Mouse (Mus musculus): ENCODE results near the gene Dynlt1f. TPM values are rescaled to one million over a fixed set of nuclear protein-coding genes. Genes with fewer than 3 reads are reported as not detected.
"Not testable (repeated sequence)": the region's sequence is repeated elsewhere in the genome, so short reads cannot be mapped to it uniquely, and the experiment has no call there.

Dynlt1f gene
- polyA plus RNA-seq, 1 experiment: 10.5 TPM

DNA sequence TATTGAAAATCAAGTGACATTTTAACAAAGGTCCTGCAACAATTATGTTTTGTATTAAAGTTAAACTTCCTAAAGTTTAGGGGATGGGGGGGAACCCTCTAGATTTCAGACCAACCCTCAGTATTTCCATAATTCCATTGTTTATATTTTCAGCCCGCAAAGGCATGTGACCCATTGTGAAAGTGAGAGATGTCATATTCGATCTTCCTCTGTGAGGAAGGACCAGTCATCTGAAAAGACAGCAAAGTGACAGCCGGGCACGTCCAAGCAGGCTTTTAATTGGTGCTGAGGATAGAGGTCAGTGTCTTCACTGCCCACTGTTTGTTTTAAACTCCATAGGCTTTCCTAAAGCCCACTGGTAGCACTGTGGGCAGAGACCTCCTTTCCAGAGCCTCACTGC, 26.0 kb upstream of the Dynlt1f start:
- H3K9me3 ChIP-seq; H3K27me3 ChIP-seq (replicated peaks): not testable (repeated sequence)

GRCm38 (mm10) chr17:6678063-6678462, 22.4 kb upstream of the Dynlt1f start:
- H3K27me3 ChIP-seq (replicated peaks); H3K4me1 ChIP-seq; H3K9me3 ChIP-seq; H3K4me3 ChIP-seq (replicated peaks); H3K36me3 ChIP-seq (replicated peaks; ENCODE audit: low read length): not testable (repeated sequence)

More for the DNA sequence above, 26.0 kb upstream of the Dynlt1f start:
- not testable (repeated sequence) for H3K36me3 ChIP-seq (replicated peaks; ENCODE audit: low read length); H3K4me3 ChIP-seq (replicated peaks); H3K4me1 ChIP-seq

GRCm38 (mm10) chr17:6674297-6674696, 18.6 kb upstream of the Dynlt1f start:
- not testable (repeated sequence) for H3K4me1 ChIP-seq; H3K27me3 ChIP-seq (replicated peaks); H3K9me3 ChIP-seq; H3K4me3 ChIP-seq (replicated peaks); H3K36me3 ChIP-seq (replicated peaks; ENCODE audit: low read length)

GRCm38 (mm10) chr17:6668522-6668921, 12.8 kb upstream of the Dynlt1f start:
- H3K27me3 ChIP-seq (replicated peaks); H3K4me1 ChIP-seq; H3K4me3 ChIP-seq (replicated peaks); H3K9me3 ChIP-seq; H3K36me3 ChIP-seq (replicated peaks; ENCODE audit: low read length): not testable (repeated sequence)

- not testable (repeated sequence) for H3K4me1 ChIP-seq; H3K36me3 ChIP-seq (replicated peaks; ENCODE audit: low read length); H3K27me3 ChIP-seq (replicated peaks)
These were observed 9.7 kb upstream of the Dynlt1f start for GRCm38 (mm10) chr17:6665389-6665788.

DNA sequence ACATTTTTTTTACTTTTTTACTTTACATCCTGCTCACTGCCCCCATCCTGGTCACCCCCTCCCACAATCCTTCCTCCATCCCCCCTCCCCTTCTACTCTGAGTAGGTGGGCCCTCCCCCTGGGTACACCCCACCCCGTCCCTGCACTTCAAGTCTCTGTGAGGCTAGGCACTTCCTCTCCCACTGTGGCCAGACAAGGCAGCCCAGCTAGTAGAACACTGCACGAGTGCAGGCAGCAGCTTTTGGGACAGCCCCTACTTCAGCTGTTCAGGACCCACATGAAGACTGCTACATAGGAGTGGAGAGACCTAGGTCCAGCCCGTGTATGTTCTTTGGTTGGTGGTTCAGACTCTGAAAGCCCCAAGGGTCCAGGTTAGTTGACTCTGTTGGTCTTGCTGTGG, 7.1 kb upstream of the Dynlt1f start:
- H3K36me3 ChIP-seq (replicated peaks; ENCODE audit: low read length); H3K4me1 ChIP-seq; H3K9me3 ChIP-seq; H3K4me3 ChIP-seq (replicated peaks); H3K27me3 ChIP-seq (replicated peaks): not testable (repeated sequence)

More at GRCm38 (mm10) chr17:6665389-6665788, 9.7 kb upstream of the Dynlt1f start:
- H3K4me3 ChIP-seq (replicated peaks); H3K9me3 ChIP-seq: not testable (repeated sequence)

- not testable (repeated sequence) for H3K36me3 ChIP-seq (replicated peaks; ENCODE audit: low read length); H3K4me3 ChIP-seq (replicated peaks); H3K4me1 ChIP-seq; H3K27me3 ChIP-seq (replicated peaks); H3K9me3 ChIP-seq
These were observed 5.6 kb upstream of the Dynlt1f start for GRCm38 (mm10) chr17:6661093-6661816.

- H3K4me1 ChIP-seq; H3K4me3 ChIP-seq (replicated peaks); H3K27me3 ChIP-seq (replicated peaks); H3K9me3 ChIP-seq; H3K36me3 ChIP-seq (replicated peaks; ENCODE audit: low read length): not testable (repeated sequence)
These were observed 4.9 kb upstream of the Dynlt1f start for GRCm38 (mm10) chr17:6660589-6660988.

- H3K4me1 ChIP-seq; H3K36me3 ChIP-seq (replicated peaks; ENCODE audit: low read length); H3K4me3 ChIP-seq (replicated peaks); H3K27me3 ChIP-seq (replicated peaks); H3K9me3 ChIP-seq: not testable (repeated sequence)
These were observed 3.1 kb upstream of the Dynlt1f start, which contains the start of gene Sytl3 for GRCm38 (mm10) chr17:6658801-6659200. Gene Sytl3 (plus strand): TSS chr17:6659093.

- H3K4me1 ChIP-seq; H3K9me3 ChIP-seq; H3K27me3 ChIP-seq (replicated peaks); H3K4me3 ChIP-seq (replicated peaks); H3K36me3 ChIP-seq (replicated peaks; ENCODE audit: low read length): not testable (repeated sequence)
These were observed 771 bp upstream of the Dynlt1f start for GRCm38 (mm10) chr17:6656471-6656870.

DNA sequence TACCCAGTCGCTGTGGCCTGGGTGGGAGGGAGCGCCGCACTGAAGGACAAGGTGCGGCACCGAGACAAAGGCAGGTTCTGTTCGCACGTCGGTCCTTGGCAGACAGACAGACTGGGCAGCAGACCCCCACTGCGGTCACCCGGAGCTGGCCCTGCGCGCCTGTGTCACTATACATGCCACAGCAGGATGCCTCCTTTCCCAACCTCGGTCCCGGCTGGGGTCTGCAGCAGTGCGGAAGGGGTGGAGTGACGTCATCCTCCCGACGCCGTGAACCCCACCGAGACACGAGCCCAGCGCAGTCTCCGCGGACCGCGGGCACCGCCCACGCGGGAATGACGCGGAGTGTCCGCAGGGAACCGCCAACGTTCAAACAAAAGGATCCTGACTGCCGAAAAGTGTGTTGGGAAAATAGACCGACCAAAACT, 601 bp downstream of the Dynlt1f start:
- not testable (repeated sequence) for H3K4me1 ChIP-seq; H3K27me3 ChIP-seq (replicated peaks); H3K9me3 ChIP-seq; H3K36me3 ChIP-seq (replicated peaks; ENCODE audit: low read length)
- peak overlapping the region; percentile 90 for H3K4me3 ChIP-seq (replicated peaks)

- not testable (repeated sequence) for H3K36me3 ChIP-seq (replicated peaks; ENCODE audit: low read length); H3K9me3 ChIP-seq; H3K4me3 ChIP-seq (replicated peaks); H3K4me1 ChIP-seq; H3K27me3 ChIP-seq (replicated peaks)
These were observed 2.3 kb downstream of the Dynlt1f start for GRCm38 (mm10) chr17:6653341-6653946.

- not testable (repeated sequence) for H3K27me3 ChIP-seq (replicated peaks); H3K4me1 ChIP-seq; H3K36me3 ChIP-seq (replicated peaks; ENCODE audit: low read length); H3K4me3 ChIP-seq (replicated peaks); H3K9me3 ChIP-seq
These were observed 4.7 kb downstream of the Dynlt1f start for GRCm38 (mm10) chr17:6650904-6651565.

DNA sequence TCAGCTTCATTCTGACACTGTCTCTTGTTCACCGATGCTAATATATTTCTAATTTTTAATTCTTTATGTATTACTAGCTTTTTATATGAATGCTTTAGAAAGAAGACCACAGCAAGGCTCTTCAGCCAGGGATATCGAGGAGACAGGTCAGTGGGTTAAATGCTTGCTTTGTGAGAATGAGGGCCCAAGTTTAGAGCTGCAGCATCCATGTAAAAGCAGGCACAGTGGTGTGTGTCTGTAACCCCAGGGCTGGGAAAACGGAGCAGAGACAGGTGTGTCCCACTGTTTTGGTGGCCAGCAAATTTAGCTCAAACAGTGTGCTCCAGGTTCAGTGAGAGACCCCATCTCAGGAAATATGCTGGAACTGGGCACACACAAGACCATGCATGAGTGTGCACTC, 8.2 kb downstream of the Dynlt1f start:
- not testable (repeated sequence) for H3K9me3 ChIP-seq; H3K36me3 ChIP-seq (replicated peaks; ENCODE audit: low read length); H3K27me3 ChIP-seq (replicated peaks); H3K4me3 ChIP-seq (replicated peaks); H3K4me1 ChIP-seq

DNA sequence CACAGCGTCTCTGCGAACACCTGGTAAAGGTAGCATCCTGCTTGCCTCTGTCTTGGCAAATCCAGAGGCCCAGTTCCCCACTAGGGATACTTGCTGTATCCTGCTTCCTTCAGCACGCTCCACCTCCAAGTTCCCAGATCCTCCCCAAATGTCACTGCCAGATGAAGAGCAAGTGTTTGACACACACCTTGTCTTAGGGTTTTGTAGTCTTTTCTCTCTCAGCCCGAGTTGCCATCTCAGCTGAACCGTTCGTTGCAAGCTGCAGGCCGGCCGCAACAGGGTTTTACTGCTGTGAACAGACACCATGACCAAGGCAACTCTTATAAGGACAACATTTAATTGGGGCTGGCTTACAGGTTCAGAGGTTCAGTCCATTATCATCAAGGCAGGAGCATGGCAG, 8.9 kb downstream of the Dynlt1f start:
- not testable (repeated sequence) for H3K36me3 ChIP-seq (replicated peaks; ENCODE audit: low read length); H3K9me3 ChIP-seq; H3K27me3 ChIP-seq (replicated peaks); H3K4me1 ChIP-seq; H3K4me3 ChIP-seq (replicated peaks)

DNA sequence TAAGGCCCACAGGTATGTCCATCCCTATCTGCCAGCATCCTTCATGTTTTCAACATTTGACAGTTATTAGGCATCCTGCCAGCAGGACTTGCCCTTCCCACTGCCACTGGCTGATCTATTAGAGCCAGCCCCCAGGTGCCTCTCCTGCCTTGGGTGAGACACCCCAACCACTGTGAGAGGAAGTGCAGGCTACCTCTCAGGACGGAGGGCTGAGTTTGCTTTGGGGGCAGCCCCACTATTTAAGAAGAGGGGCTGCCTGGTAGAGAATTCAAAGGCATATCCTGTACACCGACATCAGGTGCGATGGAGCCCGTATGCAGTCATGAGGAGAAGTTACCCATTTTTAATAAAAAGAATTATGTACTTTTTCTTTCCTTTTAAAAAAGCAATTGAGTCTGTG, 10.0 kb downstream of the Dynlt1f start:
- not testable (repeated sequence) for H3K27me3 ChIP-seq (replicated peaks); H3K36me3 ChIP-seq (replicated peaks; ENCODE audit: low read length); H3K4me1 ChIP-seq; H3K9me3 ChIP-seq; H3K4me3 ChIP-seq (replicated peaks)
